Mouse (Mus musculus) frontal cortex, postnatal 36 days (tissue): ENCODE data around the gene Crls1.

ENCODE experiments used
- DNase-seq, 2 experiments: peaks; one replicate each; pipeline ENCODE4 v3.0.0; 2022; ENCODE audit warnings: low spot score in 2 of 2

Crls1 gene

GRCm38 (mm10) chr2:132846407-132847358, at the start of gene Crls1:
Gene Crls1 (plus strand): TSS chr2:132846666.
- DNase-seq, result peak; percentile 99

GRCm38 (mm10) chr2:132802976-132803375, 43.5 kb upstream of the Crls1 start:
- DNase-seq, result no peak

- peak; percentile 84 to 90 for DNase-seq
Measured at GRCm38 (mm10) chr2:132815608-132816314, 30.7 kb upstream of the Crls1 start, which contains the start of the genes Trmt6 and Mcm8. Gene Trmt6 (minus strand): TSS chr2:132816055. Gene Mcm8 (plus strand): TSS chr2:132816141.

GRCm38 (mm10) chr2:132841071-132841470, 5.4 kb upstream of the Crls1 start:
- no peak for DNase-seq

- no peak for DNase-seq
Measured at GRCm38 (mm10) chr2:132847581-132847980, 1.1 kb downstream of the Crls1 start.

GRCm38 (mm10) chr2:132848361-132848760, 1.9 kb downstream of the Crls1 start:
- DNase-seq, result no peak

- DNase-seq, result no peak
Measured at GRCm38 (mm10) chr2:132849141-132849540, 2.7 kb downstream of the Crls1 start.

GRCm38 (mm10) chr2:132853051-132853450, 6.6 kb downstream of the Crls1 start:
- DNase-seq, result no peak

GRCm38 (mm10) chr2:132856333-132856732, 9.9 kb downstream of the Crls1 start:
- DNase-seq, result no peak

GRCm38 (mm10) chr2:132860435-132860834, 14.0 kb downstream of the Crls1 start:
- DNase-seq, result no peak

- DNase-seq, result no peak
Measured at GRCm38 (mm10) chr2:132861456-132861855, 15.0 kb downstream of the Crls1 start.

GRCm38 (mm10) chr2:132863325-132863724, 16.9 kb downstream of the Crls1 start:
- DNase-seq, result no peak

GRCm38 (mm10) chr2:132867521-132867920, 21.1 kb downstream of the Crls1 start:
- DNase-seq, result no peak

- DNase-seq, result no peak
Measured at GRCm38 (mm10) chr2:132869682-132870081, 23.2 kb downstream of the Crls1 start.

- DNase-seq, result no peak
Measured at GRCm38 (mm10) chr2:132870286-132870685, 23.8 kb downstream of the Crls1 start.

GRCm38 (mm10) chr2:132871663-132872062, 25.2 kb downstream of the Crls1 start:
- no peak for DNase-seq

GRCm38 (mm10) chr2:132873657-132874326, 27.3 kb downstream of the Crls1 start:
- DNase-seq, result no peak

- no peak for DNase-seq
Measured at GRCm38 (mm10) chr2:132876991-132877390, 30.5 kb downstream of the Crls1 start.

- peak in 1 of 2 experiments; percentile 9 for DNase-seq
Measured at GRCm38 (mm10) chr2:132879261-132880044, 33.0 kb downstream of the Crls1 start.

- DNase-seq, result no peak
Measured at GRCm38 (mm10) chr2:132880844-132881645, 34.6 kb downstream of the Crls1 start, which contains the start of gene Lrrn4. Gene Lrrn4 (minus strand): TSS chr2:132880891.
